Mouse (Mus musculus) CH12F3 (cell line): Measurements from ENCODE around the gene Rag1.

Experiments
- in situ Hi-C: fragments of 300-500 bp; cut with MboI; formaldehyde crosslinking; loops from 2 replicates; pipeline ENCODE4 v1.14.3; 2020; ENCODE audit warnings: low sequenced_read_pairs

Gene Rag1

DNA sequence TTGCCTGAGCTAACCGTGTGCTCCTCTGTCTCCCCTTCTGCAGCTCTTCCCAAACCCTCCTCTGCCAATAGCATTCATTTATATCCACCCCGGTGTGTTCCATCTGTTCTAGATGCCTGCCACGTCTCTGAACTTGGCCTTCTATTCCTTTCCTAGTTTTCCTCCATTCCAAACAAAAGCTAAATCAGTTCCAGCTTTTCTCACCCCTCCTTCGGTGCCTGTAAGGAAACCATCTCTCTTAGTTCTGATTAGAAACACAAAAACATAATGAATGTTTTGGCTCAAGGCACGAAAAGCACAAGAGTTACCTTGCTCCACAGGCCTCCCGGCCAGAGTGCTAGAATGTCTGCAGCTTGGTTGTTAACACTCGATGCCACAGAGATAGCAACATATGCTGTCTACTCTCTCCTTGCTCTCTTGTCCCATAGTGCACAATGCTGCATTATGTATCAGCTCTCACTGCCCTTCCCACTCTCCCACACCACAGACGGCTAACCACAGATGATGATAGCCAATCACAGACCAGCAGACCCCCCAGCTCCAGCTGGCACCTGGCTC, at the start of gene Rag1, which contains the start of gene B230118H07Rik:
Rag1 (minus strand) TSS at position 388 of the 558 bp plus-strand sequence.
B230118H07Rik (minus strand) TSS at position 419 of the 558 bp plus-strand sequence.
- in situ Hi-C loops = no loop called here

DNA sequence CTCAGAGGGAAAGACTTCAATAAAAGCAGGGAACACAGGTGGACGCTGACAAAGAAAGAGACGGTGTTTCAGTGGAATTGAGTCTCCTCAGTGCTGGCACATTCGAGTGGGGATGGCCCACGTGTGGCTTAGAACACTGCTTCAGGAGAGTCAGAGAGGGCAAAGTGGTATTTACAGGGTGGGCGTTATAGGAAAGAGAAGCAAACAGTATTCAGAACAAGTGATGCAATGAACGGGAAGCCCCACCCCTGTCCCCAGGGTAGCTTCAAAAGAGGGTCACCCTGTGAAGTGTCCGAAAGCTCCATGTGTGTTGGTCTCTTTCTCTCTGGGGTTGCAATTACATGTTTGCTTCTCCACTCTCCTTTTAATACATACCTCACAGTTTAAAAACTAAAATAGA, 46.3 kb upstream of the Rag1 start:
- in situ Hi-C loops = loop anchor here (10.0 kb wide), 1 partner anchor 179 kb away; no protein-coding TSS in a partner anchor

DNA sequence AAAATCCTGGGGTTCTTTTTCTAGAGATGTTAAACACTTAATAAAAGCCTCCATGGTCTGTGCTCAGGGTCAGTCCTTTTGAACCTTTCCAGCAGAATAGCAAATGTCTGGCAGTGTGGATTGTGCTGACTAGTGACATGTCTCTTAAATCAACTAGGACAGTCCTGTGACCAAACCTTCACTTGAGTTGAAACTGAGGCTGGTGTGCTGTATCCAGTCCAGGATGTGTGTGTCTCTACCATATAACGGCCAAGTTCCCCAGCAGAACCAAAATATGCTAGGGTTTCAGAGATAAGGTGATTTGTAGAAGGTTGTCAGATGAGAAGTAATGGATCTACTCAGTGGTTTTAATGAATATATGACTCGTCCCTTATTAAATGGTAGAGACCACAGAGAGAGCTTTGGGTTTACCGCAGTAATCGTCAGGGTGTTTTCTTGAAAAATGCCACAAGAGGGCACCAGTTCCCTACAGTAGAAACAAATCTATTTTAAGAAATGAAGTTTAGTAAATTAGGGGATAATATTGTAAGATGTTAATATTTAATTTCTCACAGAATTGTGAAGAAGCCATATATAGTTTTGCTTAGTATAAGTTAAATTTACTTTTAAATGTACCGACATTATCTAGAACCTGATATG, 44.4 kb upstream of the Rag1 start:
- in situ Hi-C loops = loop anchor here (10.0 kb wide), 1 partner anchor 181 kb away; no protein-coding TSS in a partner anchor

DNA sequence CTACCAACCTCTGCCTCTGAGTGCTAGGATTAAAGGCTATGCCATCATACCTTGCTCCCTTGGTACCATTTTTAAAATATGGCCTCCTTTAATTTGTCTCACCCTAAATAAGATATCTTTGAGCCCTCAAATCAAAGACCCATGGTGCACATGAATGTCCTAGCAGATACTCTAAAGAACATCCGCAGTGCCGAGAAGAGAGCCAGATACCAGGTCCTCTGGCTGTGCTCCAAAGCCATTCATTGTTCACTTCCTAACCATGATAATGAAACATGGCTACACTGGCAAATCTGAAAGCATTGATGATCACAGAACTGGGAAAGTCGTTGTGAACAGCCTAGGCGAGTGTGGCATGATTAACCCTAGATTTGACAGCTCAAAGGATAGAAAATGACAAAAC, 43.7 kb upstream of the Rag1 start:
- in situ Hi-C loops = loop anchor here (10.0 kb wide), 1 partner anchor 182 kb away; no protein-coding TSS in a partner anchor

DNA sequence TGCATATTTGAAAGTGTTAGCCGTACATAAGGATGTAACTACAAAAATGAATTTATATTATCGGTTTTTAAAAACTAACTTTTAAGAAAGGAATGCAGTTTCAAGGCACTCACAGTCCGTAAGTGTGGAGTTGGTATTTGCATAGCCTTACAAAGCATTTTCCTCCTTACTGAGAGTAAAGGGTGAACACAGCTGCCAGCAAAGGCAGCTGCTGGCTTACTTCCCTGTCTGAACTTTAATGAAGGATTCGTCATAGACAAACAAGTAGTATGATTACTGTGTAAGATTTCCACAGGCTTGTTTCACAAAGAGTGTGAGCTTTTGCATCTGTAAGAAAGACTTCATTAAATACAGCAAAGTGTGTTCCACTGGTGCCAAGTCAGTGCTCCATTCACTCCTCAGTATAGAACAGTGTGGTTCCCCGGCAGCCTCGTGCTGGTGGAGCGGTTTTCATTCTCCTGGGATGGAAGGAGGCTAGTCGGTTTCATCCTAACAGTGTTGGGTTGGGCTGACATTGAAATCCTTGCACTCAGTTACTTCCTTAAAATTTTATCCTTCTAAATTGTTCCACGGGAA, 41.0 kb upstream of the Rag1 start:
- in situ Hi-C loops = loop anchor here (10.0 kb wide), 1 partner anchor 184 kb away; no protein-coding TSS in a partner anchor

DNA sequence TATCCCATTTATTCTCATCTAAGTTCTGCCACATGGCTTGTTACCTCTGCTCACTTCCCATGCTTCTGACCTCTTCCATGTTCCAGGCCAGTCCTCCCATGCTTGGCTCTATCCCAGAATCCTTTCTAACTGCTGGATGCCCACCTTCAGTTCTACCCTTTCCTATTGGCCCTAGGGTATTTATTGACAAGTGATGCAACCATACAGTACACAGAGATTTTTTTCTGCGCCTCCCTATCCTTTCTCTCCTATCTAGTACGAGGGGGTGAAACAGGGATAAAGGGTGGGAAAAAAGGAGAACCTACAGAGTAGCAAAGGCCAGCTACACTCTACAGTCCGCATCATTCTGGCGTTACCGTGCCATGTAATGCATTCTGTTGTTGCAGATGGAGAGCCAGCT, 38.7 kb upstream of the Rag1 start:
- in situ Hi-C loops = no loop called here

DNA sequence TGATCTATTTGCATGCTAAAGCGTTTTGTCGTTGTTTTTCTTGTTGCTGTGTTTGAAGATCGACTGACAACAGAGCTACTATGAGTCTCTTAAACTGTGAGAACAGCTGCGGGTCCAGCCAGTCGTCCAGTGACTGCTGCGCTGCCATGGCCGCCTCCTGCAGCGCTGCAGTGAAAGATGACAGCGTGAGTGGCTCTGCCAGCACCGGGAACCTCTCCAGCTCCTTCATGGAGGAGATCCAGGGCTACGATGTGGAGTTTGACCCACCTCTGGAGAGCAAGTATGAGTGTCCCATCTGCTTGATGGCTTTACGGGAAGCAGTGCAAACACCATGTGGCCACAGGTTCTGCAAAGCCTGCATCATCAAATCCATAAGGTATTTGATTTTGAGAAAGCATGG, 35.1 kb upstream of the Rag1 start:
- in situ Hi-C loops = no loop called here

DNA sequence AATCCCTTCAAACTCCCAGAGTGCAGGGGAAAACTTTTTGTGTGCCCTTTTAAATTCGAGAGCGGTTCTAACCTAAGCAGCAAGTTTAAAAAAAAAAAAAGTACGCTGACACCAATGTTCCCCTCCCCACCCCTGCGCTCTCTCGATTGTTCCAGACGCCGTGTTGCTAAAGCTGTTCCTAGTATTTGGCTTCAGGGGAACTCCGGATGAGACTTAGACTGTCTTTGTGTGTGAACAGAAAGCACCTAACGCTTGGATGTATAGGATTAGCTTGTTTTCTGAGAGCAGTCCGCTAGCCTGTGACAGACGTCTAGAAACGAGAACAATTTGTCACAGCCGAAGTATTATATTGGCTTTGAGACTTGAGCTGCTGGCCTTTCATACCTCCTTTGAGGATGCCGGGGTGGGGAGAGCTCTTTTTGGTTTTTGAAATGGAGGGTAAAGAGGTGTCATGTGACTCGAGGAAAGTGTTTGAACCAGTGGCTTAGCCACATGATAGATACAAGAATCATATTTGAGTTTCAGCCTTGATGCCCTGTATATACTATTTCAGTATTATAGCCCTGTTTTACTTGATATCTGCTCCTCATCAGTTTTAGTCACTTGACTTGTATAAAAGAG, 30.0 kb upstream of the Rag1 start:
- in situ Hi-C loops = no loop called here

DNA sequence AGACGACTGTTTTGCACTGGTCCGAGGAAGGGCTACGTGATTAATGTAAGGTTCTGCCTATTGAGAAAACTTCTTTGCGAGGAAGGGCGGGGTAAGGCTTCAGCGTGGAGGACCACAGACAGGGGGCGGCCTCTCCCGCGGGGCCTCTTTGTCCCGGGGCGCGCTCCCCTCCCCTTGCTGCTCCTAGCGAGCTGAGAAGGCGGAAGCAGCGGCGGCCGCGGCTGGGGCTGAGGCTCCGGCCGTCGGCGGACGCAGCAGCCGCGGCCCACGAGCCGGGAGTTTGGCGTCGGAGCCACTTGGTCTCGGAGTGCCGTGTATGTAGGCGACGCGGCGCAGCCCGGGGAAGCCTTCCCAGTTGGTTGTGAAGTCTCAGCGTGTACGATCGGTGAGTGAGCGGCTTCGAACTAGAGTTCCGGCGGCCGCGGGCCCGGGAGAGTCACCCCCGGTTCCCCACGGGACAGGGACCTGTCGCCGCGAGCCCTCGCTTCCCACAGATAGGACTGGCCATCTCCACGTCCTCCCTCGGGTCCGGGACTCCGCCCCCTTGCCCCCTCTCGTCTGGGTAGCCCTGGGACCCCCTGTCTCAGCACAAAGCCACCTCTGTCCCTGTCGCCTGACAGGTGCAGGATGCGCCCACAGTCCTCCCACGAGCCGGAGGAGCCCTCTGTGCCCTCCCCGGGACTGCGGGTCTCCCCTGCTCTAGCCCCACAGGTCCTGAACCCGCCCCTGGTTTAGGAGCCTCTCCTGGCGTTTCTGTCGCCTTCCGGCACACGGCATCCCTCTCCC, 29.1 kb upstream of the Rag1 start, which contains the start of gene Traf6:
Traf6 (plus strand) TSS at position 194 of the 786 bp plus-strand sequence.
- in situ Hi-C loops = no loop called here

DNA sequence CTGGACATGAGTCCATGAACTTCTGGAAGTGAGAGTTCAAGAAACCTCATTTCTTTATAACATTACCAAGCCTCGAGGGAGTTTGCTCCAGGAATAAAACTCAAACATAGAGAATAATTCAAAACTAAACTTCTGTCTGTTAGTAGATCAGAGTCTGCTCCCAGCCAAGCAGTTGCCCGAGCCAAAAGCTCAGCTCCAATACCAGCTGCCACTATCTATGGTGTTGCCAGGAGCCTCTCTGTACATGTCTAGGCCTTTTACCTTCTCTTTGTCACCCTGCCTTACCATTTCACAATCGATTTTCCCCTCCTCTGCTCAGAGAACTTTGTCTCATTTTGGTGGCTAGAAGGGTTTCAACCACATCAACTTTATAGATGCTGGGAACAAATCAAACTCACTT, 24.2 kb upstream of the Rag1 start:
- in situ Hi-C loops = no loop called here

DNA sequence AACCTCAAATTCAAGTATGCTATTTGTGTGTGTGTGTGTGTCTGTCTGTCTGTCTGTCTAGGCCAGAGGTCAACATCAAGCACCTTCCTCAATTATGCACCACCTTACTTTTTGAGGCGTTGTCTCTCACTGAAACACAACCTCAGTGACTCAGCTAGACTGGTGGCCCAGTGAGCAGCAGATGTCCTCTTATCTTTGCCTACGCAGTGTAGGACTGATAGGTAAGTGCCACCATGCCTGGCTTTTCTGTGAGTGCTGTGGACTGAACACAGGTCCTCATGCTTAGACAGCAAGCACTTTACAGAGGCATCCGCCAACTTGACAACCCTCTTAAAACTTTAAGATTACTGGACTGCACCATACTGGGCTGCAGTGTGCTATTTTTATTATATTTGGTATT, 19.4 kb upstream of the Rag1 start:
- in situ Hi-C loops = no loop called here

DNA sequence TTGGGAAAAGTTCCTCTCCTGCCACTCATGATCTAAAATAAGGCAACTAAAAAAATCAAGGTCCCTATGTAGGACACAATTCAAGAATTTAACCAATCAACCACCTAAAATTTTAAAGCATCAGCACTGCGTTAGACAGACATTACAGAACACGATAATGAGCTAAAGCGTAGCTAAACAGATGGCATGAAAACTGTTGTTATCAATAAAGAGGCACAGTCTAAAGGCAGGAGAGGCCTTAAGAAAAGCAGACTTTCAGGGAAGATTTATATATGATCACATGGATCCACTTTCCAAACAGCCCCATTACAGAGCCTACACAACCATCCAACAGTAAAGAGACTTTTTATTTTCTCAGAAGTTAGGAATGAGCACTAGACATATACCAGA, 16.4 kb upstream of the Rag1 start:
- in situ Hi-C loops = no loop called here

DNA sequence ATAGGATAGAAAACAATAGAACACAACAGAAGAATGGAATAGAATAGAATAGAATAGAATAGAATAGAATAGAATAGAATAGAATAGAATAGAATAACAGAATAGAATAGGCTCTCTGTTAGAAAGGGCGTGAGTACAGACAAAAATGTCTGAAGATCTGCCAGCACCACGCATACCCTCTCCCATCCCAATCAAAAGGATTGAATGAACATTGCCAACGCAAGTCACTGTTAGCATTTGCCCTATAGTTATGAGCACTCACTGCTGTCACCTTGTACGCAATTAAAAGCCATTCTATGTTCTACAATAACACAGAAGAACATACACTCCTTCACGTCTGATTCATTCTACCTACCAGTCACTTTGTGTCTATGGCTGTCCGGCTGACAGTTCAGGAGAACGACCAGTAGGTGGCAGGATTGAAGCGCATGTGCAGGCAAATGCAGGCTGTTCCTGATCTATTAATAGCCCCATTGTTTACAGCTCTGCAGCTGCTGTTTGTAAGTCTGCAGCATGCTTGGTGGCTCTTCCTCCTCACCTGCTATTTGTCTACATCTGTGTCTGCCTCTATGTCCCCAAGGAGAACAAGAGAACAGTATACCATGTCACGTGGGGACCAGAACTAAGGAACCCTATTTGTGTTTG, 15.9 kb upstream of the Rag1 start:
- in situ Hi-C loops = no loop called here

DNA sequence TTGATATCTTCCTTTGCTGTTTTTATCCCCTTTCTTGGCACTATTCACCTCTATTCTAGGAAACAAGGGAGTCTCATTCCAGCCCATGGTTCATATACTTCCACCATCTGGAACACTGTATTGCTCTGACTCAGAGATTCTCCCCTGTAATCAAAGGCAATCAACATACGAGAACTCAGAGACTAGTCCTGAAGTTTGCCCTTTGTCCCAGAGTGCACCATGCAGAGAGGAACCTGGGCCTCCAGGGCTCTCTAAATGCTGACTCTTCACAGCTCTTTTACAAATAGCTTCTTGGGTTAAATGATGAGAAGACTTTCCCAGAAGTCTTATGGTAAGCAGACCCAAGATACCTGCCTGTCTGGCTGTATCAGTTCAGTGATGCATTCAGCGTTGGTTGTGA, 11.2 kb upstream of the Rag1 start:
- in situ Hi-C loops = no loop called here

DNA sequence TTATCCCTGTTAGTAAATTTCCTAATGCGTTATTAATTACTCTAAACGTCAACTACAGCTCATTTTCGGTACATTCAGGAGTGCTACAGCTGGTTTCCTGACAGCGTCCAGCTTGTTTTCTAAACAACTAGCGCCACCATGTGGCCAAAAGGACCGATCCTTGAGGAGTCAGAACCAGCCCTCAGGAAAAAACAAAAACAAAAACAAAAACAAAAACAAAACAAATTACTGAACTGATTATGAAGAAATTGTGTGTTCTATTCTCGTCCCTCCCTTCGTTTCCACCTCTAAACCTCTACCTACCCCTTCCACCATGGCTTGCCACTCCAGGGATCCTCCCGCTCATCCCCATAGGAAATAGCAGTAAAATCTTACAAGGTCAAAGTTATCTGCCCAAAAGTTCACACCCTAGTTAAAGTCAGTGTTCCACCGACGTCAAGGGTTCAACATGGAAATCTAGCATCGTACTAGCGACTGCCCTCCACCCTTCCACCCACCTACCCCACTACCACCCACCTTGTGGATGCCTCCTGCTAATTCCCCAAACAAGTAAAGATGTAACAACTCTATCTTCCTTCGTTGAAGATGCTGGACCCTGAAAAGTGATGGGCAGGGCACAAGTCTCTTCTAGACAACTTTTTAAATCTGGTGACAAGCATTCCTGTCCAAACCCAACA, 3.8 kb upstream of the Rag1 start:
- in situ Hi-C loops = no loop called here

DNA sequence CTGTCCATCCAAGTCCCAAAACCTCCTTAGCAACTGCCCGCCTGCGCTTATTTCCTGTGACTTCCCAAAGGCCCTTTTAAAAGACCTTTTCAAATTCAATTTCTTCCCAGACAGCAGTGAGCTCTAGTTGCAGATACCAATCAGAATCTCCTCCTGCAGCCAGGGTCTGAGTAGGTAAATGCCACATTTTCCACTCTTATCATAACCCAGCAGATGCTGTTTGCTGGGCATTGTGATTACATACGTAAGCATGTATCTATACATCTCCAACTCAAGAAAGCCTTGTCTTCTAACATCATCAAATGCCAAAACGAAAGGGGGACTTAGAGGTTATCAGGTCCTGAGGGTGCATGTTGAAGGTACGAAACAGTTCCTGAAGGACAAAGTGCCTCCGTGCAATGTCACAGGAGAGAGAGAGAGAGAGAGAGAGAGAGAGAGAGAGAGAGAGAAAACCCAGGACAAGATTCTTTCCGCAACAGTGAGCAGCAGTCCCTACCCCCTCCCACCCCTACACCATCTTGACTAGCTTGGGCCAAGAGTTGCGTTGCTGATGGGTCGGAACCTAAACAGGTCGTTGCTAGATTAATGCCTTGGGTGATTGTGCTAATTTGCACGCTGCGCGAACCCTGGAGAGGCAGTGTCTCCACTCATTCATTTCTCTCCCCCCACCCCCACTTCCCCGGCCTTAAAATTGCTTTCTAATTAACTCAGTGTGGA, 3.1 kb upstream of the Rag1 start:
- in situ Hi-C loops = no loop called here

DNA sequence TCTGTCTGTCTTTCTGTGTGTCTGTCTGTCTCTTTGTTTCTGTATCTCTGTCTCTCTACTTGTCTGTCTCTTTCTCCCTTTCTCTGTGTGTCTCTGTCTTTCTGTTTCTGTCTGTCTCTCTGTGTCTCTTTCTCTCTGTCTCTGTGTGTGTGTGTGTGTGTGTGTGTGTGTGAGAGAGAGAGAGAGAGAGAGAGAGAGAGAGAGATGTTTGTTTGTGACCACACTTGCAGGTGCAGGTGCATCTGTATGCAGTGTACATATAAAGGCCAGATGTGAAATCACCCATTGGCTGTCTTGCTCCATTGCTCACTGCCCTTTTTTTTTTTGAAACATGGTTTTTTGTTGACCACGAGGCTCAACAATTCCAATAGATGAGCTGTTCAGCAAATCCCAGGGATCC, 1.1 kb upstream of the Rag1 start:
- in situ Hi-C loops = no loop called here

DNA sequence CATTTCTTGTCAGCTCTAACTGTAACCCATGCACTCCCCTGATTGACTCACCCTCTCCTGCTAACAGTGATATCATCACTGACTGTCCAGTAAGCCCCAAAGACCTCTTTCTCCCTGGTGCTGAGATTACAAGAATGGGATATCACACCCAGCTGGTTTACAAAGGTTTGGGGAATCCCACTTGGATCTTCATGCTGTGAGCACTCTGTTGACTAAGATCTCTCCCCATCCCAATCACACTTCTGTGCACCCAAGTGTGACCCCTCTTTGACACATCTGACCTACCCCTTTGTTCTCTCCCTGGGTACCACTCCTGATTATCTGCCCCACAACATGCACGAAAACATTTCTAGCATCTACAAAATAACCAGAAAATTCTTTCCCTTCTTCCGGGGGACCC, 940 bp downstream of the Rag1 start:
- in situ Hi-C loops = no loop called here

DNA sequence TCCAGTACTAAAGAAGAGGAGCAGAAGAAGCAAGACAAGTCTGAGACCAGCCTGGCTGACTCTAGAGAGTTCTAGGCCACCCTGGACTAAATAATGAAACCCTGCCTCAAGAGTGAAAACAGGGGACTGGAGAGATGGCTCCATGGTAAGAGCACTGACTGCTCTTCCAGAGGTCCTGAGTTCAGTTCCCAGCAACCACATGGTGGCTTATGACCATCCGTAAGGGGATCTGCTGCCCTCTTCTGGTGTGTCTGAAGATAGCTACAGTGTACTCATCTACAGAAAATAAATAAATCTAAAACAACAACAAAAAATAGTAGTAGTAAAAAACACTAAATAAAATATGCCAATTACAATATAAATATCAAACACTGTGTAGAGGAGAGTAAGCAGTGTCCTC, 3.5 kb downstream of the Rag1 start:
- in situ Hi-C loops = no loop called here
